Mouse (Mus musculus): Measurements from ENCODE around the gene Olfr1471.
"Not testable (repeated sequence)": the region's sequence is repeated elsewhere in the genome, so short reads cannot be mapped to it uniquely, and the experiment has no call there.

Gene Olfr1471

GRCm38 (mm10) chr19:13443109-13443508 is at the start of gene Olfr1471:
TSS of gene Olfr1471 (plus strand) at chr19:13443409.
- not testable (repeated sequence) for DNase-seq

- DNase-seq = no peak
These were observed 35.7 kb upstream of the Olfr1471 start, which contains the start of gene Olfr1469 for GRCm38 (mm10) chr19:13407549-13407948. TSS of gene Olfr1469 (plus strand) at chr19:13407849.

DNA sequence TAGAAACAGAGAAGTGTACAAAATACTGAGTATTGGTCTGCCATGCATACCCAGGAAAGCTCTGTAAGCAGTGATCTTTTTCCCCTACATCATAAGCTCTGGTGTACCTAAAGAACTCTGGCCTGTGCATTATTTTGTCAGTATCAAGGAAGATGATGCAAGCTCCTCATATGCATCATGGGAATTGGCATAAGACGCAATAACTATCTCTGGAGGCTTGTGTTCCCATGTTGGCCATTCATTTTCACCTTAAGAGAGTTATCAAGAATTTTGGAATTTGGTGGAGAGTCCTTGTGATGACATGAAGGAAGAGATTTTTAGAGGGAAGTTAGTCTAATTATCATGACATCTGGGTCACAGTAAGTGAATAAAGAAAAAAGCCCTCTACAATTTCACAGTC is 12.8 kb downstream of the Olfr1471 start, which contains the start of gene Olfr1472:
Gene Olfr1472, minus strand, starts transcription at position 101 of the 400 bp plus-strand sequence.
- DNase-seq = no peak

DNA sequence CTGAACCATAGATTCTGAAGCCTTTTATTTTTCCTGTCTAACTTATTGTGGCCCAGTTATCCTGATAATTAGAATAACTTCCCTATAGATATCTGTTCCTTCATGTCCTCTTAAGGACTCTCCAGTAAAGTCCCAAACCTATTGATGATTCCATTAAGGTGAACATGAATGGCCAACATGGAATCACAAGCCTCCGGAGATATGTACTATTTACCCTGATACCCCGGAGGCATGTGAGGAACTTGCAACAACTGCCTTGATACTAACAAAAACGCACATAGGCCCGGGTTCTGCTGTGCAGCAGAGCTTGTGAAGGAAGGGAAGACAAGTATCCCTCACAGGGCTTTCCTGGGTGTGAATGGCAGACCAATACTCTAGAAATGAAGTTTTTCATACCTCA is 26.1 kb downstream of the Olfr1471 start, which contains the start of gene Olfr1474:
Gene Olfr1474, plus strand, starts transcription at position 301 of the 400 bp plus-strand sequence.
- DNase-seq = not testable (repeated sequence)

DNA sequence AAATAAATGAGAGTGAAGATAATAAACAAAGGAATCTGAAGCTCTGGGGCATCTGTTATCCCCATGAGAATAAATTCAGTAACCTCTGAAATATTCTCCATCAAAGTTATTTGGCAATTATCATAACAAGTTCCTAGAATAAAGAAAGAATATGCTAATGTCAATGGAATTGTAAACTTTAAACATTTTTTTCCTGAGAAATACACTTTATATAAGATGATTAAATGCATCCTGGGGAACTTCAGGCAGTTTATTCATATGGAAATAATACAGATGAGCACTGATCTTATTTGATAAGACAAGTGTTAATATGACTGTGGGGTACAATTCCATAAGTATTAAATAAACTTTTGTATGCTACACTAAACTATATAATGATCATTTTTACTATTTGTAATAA is 36.9 kb downstream of the Olfr1471 start, which contains the start of gene Olfr1475:
Gene Olfr1475, minus strand, starts transcription at position 101 of the 400 bp plus-strand sequence.
- DNase-seq = no peak

GRCm38 (mm10) chr19:13500246-13500645 is 57.0 kb downstream of the Olfr1471 start, which contains the start of gene Olfr1477:
TSS of gene Olfr1477 (plus strand) at chr19:13500546.
- no peak for DNase-seq

Measured in thymus, postnatal 4 days (tissue).